25 mouse cellular contexts compared by ENCODE assay signal in the genomic region with DNA sequence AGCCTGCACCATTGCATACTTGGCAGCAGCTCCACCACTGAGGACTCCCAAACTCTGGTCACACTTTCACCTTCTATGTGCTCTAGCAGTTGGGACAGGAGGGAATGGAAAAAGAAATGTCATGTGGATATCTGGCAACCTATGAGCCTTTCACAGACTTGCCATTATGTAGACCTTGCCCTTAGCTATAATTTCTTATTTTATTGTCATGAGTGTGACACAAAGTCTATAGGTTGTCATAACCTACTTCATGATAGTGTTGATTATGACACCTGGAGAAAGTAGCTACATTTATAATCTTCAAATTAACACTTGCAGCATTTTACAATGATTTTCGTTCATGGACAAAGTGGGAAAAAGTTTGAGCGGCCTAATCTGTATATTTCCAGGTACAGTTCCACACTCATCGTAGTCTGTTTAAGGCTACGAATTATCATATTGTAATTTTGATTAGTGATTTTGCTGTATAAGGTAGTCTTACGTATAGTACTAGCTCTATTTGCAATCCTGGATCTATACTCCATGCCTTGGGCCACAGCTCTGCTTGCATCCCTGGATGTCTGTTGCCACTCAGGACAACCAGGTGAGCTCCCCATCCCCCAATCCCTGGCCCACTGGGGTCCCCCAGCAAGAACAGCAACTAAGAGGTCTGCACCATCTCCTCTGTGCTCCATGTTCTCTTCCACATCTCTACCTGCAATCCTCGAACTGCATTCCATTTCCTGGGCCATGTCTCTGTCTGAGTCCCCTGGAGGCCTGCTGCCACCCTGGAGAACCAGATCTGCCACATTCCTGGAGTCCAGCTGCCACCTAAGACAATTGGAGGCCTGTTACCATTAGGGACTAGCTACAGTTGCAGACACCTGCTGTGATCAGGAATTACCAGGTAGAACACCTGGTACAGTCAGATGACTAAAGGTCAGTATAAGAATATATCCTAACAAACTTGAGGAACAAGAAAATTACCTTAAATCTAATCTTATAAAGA.
DNase-seq lines count a peak whose midpoint lies in the region; ATAC-seq and TF ChIP-seq lines count a peak whose summit lies in the region.
"Had no signal": no experiment of that assay in that cellular context is flagged by ENCODE, and none has a peak within 500 bp of the region (broad histone marks: within the 10 kb centered on the region; RNA-seq: fewer than 3 reads in every experiment).

No protein-coding gene starts in this region.

- no peaks in the 10 kb centered on the region for H3K9me3 ChIP-seq in hindbrain, embryonic 11.5 days (ENCODE audit: control insufficient read depth, low read length)
- H3K9me3 ChIP-seq in hindbrain, embryonic 12.5 days (replicated peaks), result no peaks in the 10 kb centered on the region
- no peaks in the 10 kb centered on the region for H3K9me3 ChIP-seq in stomach, embryonic 15.5 days
- no peaks in the 10 kb centered on the region for H3K9me3 ChIP-seq in stomach, postnatal 0 days (ENCODE audit: control insufficient read depth, low read length)
- H3K9me3 ChIP-seq: heart, embryonic 13.5 days; hindbrain, embryonic 15.5 days; limb, embryonic 10.5 days had no signal

- no peak for ATAC-seq in hindbrain, embryonic 11.5 days (ENCODE audit: low FRiP score)
- no peak for ATAC-seq in hindbrain, embryonic 12.5 days (ENCODE audit: low FRiP score)
- ATAC-seq in stomach, embryonic 15.5 days (ENCODE audit: insufficient read depth, low FRiP score, low read depth), result peak; percentile 66
- no peak for ATAC-seq in stomach, postnatal 0 days (ENCODE audit: low FRiP score, low TSS enrichment)
- ATAC-seq: CD4-positive, CD25-positive, alpha-beta regulatory T cell, adult 4 months; forebrain, embryonic 14.5 days; liver, postnatal 0 days had no signal

- H3K27me3 ChIP-seq in hindbrain, embryonic 11.5 days (ENCODE audit: control insufficient read depth, insufficient read depth, low read length), result no peaks in the 10 kb centered on the region
- H3K27me3 ChIP-seq in hindbrain, embryonic 12.5 days, result no peaks in the 10 kb centered on the region
- no peaks in the 10 kb centered on the region for H3K27me3 ChIP-seq in stomach, embryonic 15.5 days (replicated peaks)
- H3K27me3 ChIP-seq in stomach, postnatal 0 days (ENCODE audit: control insufficient read depth, insufficient read depth, low read length), result no peaks in the 10 kb centered on the region
- H3K27me3 ChIP-seq: heart, embryonic 13.5 days; hindbrain, embryonic 15.5 days had no signal

- 80% methylated on average over 6 of the region's 6 CpGs for WGBS in hindbrain, embryonic 11.5 days
- 86% methylated on average over 6 of the region's 6 CpGs for WGBS in hindbrain, embryonic 12.5 days
- 84% methylated on average over 6 of the region's 6 CpGs for WGBS in stomach, embryonic 15.5 days
- WGBS in stomach, postnatal 0 days, result 84% methylated on average over 6 of the region's 6 CpGs

- no peak for TF ChIP-seq CTCF in stomach, postnatal 0 days (IDR thresholded peaks at IDR 0.05; ENCODE audit: low read depth)

- peak; percentile 1 for DNase-seq in hindbrain, embryonic 11.5 days (ENCODE audit: low spot score)
- DNase-seq in stomach, postnatal 0 days (ENCODE audit: low spot score), result no peak
- peak; percentile 14 for DNase-seq in kidney, postnatal 10 days
- DNase-seq in urinary bladder, adult 2 months (ENCODE audit: low spot score), result no peak
- no peak for DNase-seq in frontal cortex, postnatal 10 days (ENCODE audit: low spot score in 2 of 2)
- DNase-seq: cerebellum, adult 18-20 months; cerebellum, postnatal 25 days; gastrocnemius, postnatal 14 days; heart, adult 18-20 months; layer of hippocampus, adult 9-11 months; liver, postnatal 0 days; lung, postnatal 36 days; right cerebral cortex, postnatal 25 days; thymus, adult 2 months had no signal

- no peak overlapping the region for H3K9ac ChIP-seq in hindbrain, embryonic 11.5 days (ENCODE audit: low read depth, low read length)
- no peak overlapping the region for H3K9ac ChIP-seq in hindbrain, embryonic 12.5 days
- H3K9ac ChIP-seq in stomach, embryonic 15.5 days, result no peak overlapping the region
- H3K9ac ChIP-seq in stomach, postnatal 0 days (ENCODE audit: low read length), result no peak overlapping the region
- H3K9ac ChIP-seq: heart, embryonic 13.5 days; hindbrain, embryonic 15.5 days; liver, postnatal 0 days had no signal

- H3K36me3 ChIP-seq in hindbrain, embryonic 11.5 days (ENCODE audit: control insufficient read depth, insufficient read depth, low read length), result no peaks in the 10 kb centered on the region
- H3K36me3 ChIP-seq in hindbrain, embryonic 12.5 days, result no peaks in the 10 kb centered on the region
- H3K36me3 ChIP-seq in stomach, embryonic 15.5 days, result no peaks in the 10 kb centered on the region
- no peaks in the 10 kb centered on the region for H3K36me3 ChIP-seq in stomach, postnatal 0 days (ENCODE audit: control insufficient read depth, insufficient read depth, low read length)
- H3K36me3 ChIP-seq: heart, embryonic 13.5 days; hindbrain, embryonic 15.5 days; limb, embryonic 10.5 days had no signal

- H3K4me2 ChIP-seq in hindbrain, embryonic 11.5 days (replicated peaks; ENCODE audit: low read depth, low read length), result no peak overlapping the region
- H3K4me2 ChIP-seq in hindbrain, embryonic 12.5 days (replicated peaks), result no peak overlapping the region
- H3K4me2 ChIP-seq in stomach, embryonic 15.5 days, result no peak overlapping the region
- H3K4me2 ChIP-seq in stomach, postnatal 0 days (replicated peaks; ENCODE audit: low read depth), result no peak overlapping the region
- H3K4me2 ChIP-seq: heart, embryonic 13.5 days; hindbrain, embryonic 15.5 days; midbrain, embryonic 11.5 days had no signal

- no peak overlapping the region for H3K4me3 ChIP-seq in hindbrain, embryonic 11.5 days (ENCODE audit: low read depth, low read length)
- no peak overlapping the region for H3K4me3 ChIP-seq in hindbrain, embryonic 12.5 days
- H3K4me3 ChIP-seq in stomach, embryonic 15.5 days (replicated peaks), result no peak overlapping the region
- H3K4me3 ChIP-seq in stomach, postnatal 0 days (ENCODE audit: low read depth, low read length), result no peak overlapping the region
- H3K4me3 ChIP-seq: erythroblast, embryonic 14.5 days; heart, embryonic 13.5 days; hindbrain, embryonic 15.5 days; left cerebral cortex, adult 2 months; limb, embryonic 10.5 days had no signal

- H3K27ac ChIP-seq in hindbrain, embryonic 11.5 days (ENCODE audit: low read depth, low read length), result no peak overlapping the region
- no peak overlapping the region for H3K27ac ChIP-seq in hindbrain, embryonic 12.5 days
- no peak overlapping the region for H3K27ac ChIP-seq in stomach, embryonic 15.5 days
- no peak overlapping the region for H3K27ac ChIP-seq in stomach, postnatal 0 days (replicated peaks)
- H3K27ac ChIP-seq: heart, embryonic 13.5 days; hindbrain, embryonic 15.5 days; kidney, postnatal 0 days; left cerebral cortex, adult 2 months; limb, embryonic 10.5 days had no signal

- TF ChIP-seq EP300 in stomach, postnatal 0 days (optimal IDR thresholded peaks at IDR 0.05), result no peak

- H3K4me1 ChIP-seq in hindbrain, embryonic 11.5 days (replicated peaks; ENCODE audit: control insufficient read depth, insufficient read depth, low read length), result no peaks in the 10 kb centered on the region
- no peaks in the 10 kb centered on the region for H3K4me1 ChIP-seq in hindbrain, embryonic 12.5 days
- no peaks in the 10 kb centered on the region for H3K4me1 ChIP-seq in stomach, embryonic 15.5 days
- no peaks in the 10 kb centered on the region for H3K4me1 ChIP-seq in stomach, postnatal 0 days (replicated peaks; ENCODE audit: control insufficient read depth, insufficient read depth)
- H3K4me1 ChIP-seq: heart, embryonic 13.5 days; hindbrain, embryonic 15.5 days; limb, embryonic 10.5 days had no signal

Comparison
In these comparisons a context has a peak if more than half of its experiments do, and no peak if none do; other contexts are left out.
1. DNase-seq: peak in hindbrain, embryonic 11.5 days (single experiment) and kidney, postnatal 10 days (single experiment); none in stomach, postnatal 0 days (single experiment), urinary bladder, adult 2 months (single experiment) and frontal cortex, postnatal 10 days (0 of 2).